Mouse (Mus musculus): Measurements from ENCODE around the gene Gcfc2. TPM values are rescaled to one million over a fixed set of nuclear protein-coding genes. Genes with fewer than 3 reads are reported as not detected.

Gcfc2 gene
- polyA plus RNA-seq, 1 experiment from 2014 or later = 2.1 TPM

GRCm38 (mm10) chr6:81924304-81924703 is 835 bp downstream of the Gcfc2 start:
- Histone ChIP-seq H3K9ac (ENCODE audit: low read depth, low read length) (peak overlapping the region; percentile 76; the same call in 1 of the 2 replicates), H3K36me3 (ENCODE audit: control insufficient read depth, insufficient read depth) (peaks cover 19% of the 10 kb centered on the region), H3K4me2 (replicated peaks; ENCODE audit: low read depth) (peak overlapping the region; percentile 83), H3K27me3 (replicated peaks; ENCODE audit: control insufficient read depth, insufficient read depth, low read length) (no peaks in the 10 kb centered on the region), H3K4me1 (replicated peaks; ENCODE audit: control insufficient read depth, insufficient read depth, low read length) (no peaks in the 10 kb centered on the region), H3K9me3 (ENCODE audit: control insufficient read depth) (no peaks in the 10 kb centered on the region), H3K27ac (ENCODE audit: low read depth, low read length) (no peak overlapping the region), H3K4me3 (ENCODE audit: low read depth, low read length) (peak overlapping the region; percentile 67)
- no peak for ATAC-seq
- no peak for TF ChIP-seq CTCF (IDR thresholded peaks at IDR 0.05; ENCODE audit: low read depth)
- WGBS = 10% methylated on average over 5 of the region's 5 CpGs

GRCm38 (mm10) chr6:81929402-81929801 is 5.9 kb downstream of the Gcfc2 start:
- H3K4me1 ChIP-seq (replicated peaks; ENCODE audit: control insufficient read depth, insufficient read depth, low read length) = no peaks in the 10 kb centered on the region
- no peak overlapping the region for H3K27ac ChIP-seq (ENCODE audit: low read depth, low read length)
- H3K27me3 ChIP-seq (replicated peaks; ENCODE audit: control insufficient read depth, insufficient read depth, low read length) = no peaks in the 10 kb centered on the region
- peaks cover 60% of the 10 kb centered on the region for H3K36me3 ChIP-seq (ENCODE audit: control insufficient read depth, insufficient read depth)
- no peak overlapping the region for H3K4me2 ChIP-seq (replicated peaks; ENCODE audit: low read depth)
- WGBS = 90% methylated on average over 4 of the region's 4 CpGs
- no peak for TF ChIP-seq CTCF (IDR thresholded peaks at IDR 0.05; ENCODE audit: low read depth)
- H3K4me3 ChIP-seq (ENCODE audit: low read depth, low read length) = no peak overlapping the region
- H3K9me3 ChIP-seq (ENCODE audit: control insufficient read depth) = no peaks in the 10 kb centered on the region
- no peak for ATAC-seq
- no peak overlapping the region for H3K9ac ChIP-seq (ENCODE audit: low read depth, low read length)

- no peak for ATAC-seq
- WGBS = 90% methylated on average over 3 of the region's 3 CpGs
- H3K9me3 ChIP-seq (ENCODE audit: control insufficient read depth) = no peaks in the 10 kb centered on the region
- H3K27me3 ChIP-seq (replicated peaks; ENCODE audit: control insufficient read depth, insufficient read depth, low read length) = no peaks in the 10 kb centered on the region
- no peaks in the 10 kb centered on the region for H3K4me1 ChIP-seq (replicated peaks; ENCODE audit: control insufficient read depth, insufficient read depth, low read length)
- no peak overlapping the region for H3K4me2 ChIP-seq (replicated peaks; ENCODE audit: low read depth)
- no peak overlapping the region for H3K9ac ChIP-seq (ENCODE audit: low read depth, low read length)
- peaks cover 53% of the 10 kb centered on the region for H3K36me3 ChIP-seq (ENCODE audit: control insufficient read depth, insufficient read depth)
- peak; percentile 35; the same call in 1 of the 2 replicates for TF ChIP-seq CTCF (IDR thresholded peaks at IDR 0.05; ENCODE audit: low read depth)
- H3K27ac ChIP-seq (ENCODE audit: low read depth, low read length) = no peak overlapping the region
- H3K4me3 ChIP-seq (ENCODE audit: low read depth, low read length) = no peak overlapping the region
Observed at GRCm38 (mm10) chr6:81933281-81933680, 9.8 kb downstream of the Gcfc2 start.

GRCm38 (mm10) chr6:81941718-81942117 is 18.2 kb downstream of the Gcfc2 start:
- Histone ChIP-seq H3K4me2 (replicated peaks; ENCODE audit: low read depth) (no peak overlapping the region), H3K9me3 (ENCODE audit: control insufficient read depth) (no peaks in the 10 kb centered on the region), H3K36me3 (ENCODE audit: control insufficient read depth, insufficient read depth) (peaks cover 62% of the 10 kb centered on the region), H3K27ac (ENCODE audit: low read depth, low read length) (no peak overlapping the region), H3K4me1 (replicated peaks; ENCODE audit: control insufficient read depth, insufficient read depth, low read length) (no peaks in the 10 kb centered on the region), H3K9ac (ENCODE audit: low read depth, low read length) (no peak overlapping the region), H3K27me3 (replicated peaks; ENCODE audit: control insufficient read depth, insufficient read depth, low read length) (no peaks in the 10 kb centered on the region), H3K4me3 (ENCODE audit: low read depth, low read length) (no peak overlapping the region)
- WGBS = 92% methylated on average over 5 of the region's 5 CpGs
- no peak for TF ChIP-seq CTCF (IDR thresholded peaks at IDR 0.05; ENCODE audit: low read depth)
- ATAC-seq = no peak

GRCm38 (mm10) chr6:81943281-81943680 is 19.8 kb downstream of the Gcfc2 start:
- H3K4me3 ChIP-seq (ENCODE audit: low read depth, low read length) = no peak overlapping the region
- H3K36me3 ChIP-seq (ENCODE audit: control insufficient read depth, insufficient read depth) = peaks cover 68% of the 10 kb centered on the region
- ATAC-seq = no peak
- H3K4me2 ChIP-seq (replicated peaks; ENCODE audit: low read depth) = no peak overlapping the region
- H3K27me3 ChIP-seq (replicated peaks; ENCODE audit: control insufficient read depth, insufficient read depth, low read length) = no peaks in the 10 kb centered on the region
- H3K9me3 ChIP-seq (ENCODE audit: control insufficient read depth) = no peaks in the 10 kb centered on the region
- no peak overlapping the region for H3K27ac ChIP-seq (ENCODE audit: low read depth, low read length)
- H3K4me1 ChIP-seq (replicated peaks; ENCODE audit: control insufficient read depth, insufficient read depth, low read length) = no peaks in the 10 kb centered on the region
- H3K9ac ChIP-seq (ENCODE audit: low read depth, low read length) = no peak overlapping the region
- no peak for TF ChIP-seq CTCF (IDR thresholded peaks at IDR 0.05; ENCODE audit: low read depth)
- WGBS = 89% methylated on average over 2 of the region's 2 CpGs

- peaks cover 74% of the 10 kb centered on the region for H3K36me3 ChIP-seq (ENCODE audit: control insufficient read depth, insufficient read depth)
- no peak overlapping the region for H3K4me2 ChIP-seq (replicated peaks; ENCODE audit: low read depth)
- H3K4me3 ChIP-seq (ENCODE audit: low read depth, low read length) = no peak overlapping the region
- no peak overlapping the region for H3K27ac ChIP-seq (ENCODE audit: low read depth, low read length)
- H3K9ac ChIP-seq (ENCODE audit: low read depth, low read length) = no peak overlapping the region
- ATAC-seq = peak; percentile 69
- no peaks in the 10 kb centered on the region for H3K4me1 ChIP-seq (replicated peaks; ENCODE audit: control insufficient read depth, insufficient read depth, low read length)
- no peaks in the 10 kb centered on the region for H3K9me3 ChIP-seq (ENCODE audit: control insufficient read depth)
- H3K27me3 ChIP-seq (replicated peaks; ENCODE audit: control insufficient read depth, insufficient read depth, low read length) = no peaks in the 10 kb centered on the region
- TF ChIP-seq CTCF (IDR thresholded peaks at IDR 0.05; ENCODE audit: low read depth) = no peak
- 71% methylated on average over 3 of the region's 3 CpGs for WGBS
Observed at GRCm38 (mm10) chr6:81944432-81944831, 21.0 kb downstream of the Gcfc2 start.

GRCm38 (mm10) chr6:81946906-81947305 is 23.4 kb downstream of the Gcfc2 start:
- H3K4me3 ChIP-seq (ENCODE audit: low read depth, low read length) = no peak overlapping the region
- TF ChIP-seq CTCF (IDR thresholded peaks at IDR 0.05; ENCODE audit: low read depth) = no peak
- no peaks in the 10 kb centered on the region for H3K27me3 ChIP-seq (replicated peaks; ENCODE audit: control insufficient read depth, insufficient read depth, low read length)
- H3K36me3 ChIP-seq (ENCODE audit: control insufficient read depth, insufficient read depth) = peaks cover 73% of the 10 kb centered on the region
- ATAC-seq = no peak
- no peaks in the 10 kb centered on the region for H3K4me1 ChIP-seq (replicated peaks; ENCODE audit: control insufficient read depth, insufficient read depth, low read length)
- 97% methylated on average over 6 of the region's 6 CpGs for WGBS
- H3K4me2 ChIP-seq (replicated peaks; ENCODE audit: low read depth) = no peak overlapping the region
- H3K27ac ChIP-seq (ENCODE audit: low read depth, low read length) = no peak overlapping the region
- H3K9ac ChIP-seq (ENCODE audit: low read depth, low read length) = no peak overlapping the region
- no peaks in the 10 kb centered on the region for H3K9me3 ChIP-seq (ENCODE audit: control insufficient read depth)

All from intestine, postnatal 0 days (tissue).